Mouse (Mus musculus) stomach, postnatal 0 days (tissue): ENCODE measurements around the gene Tgfbrap1.

Source experiments
- CTCF ChIP-seq: IDR thresholded peaks from 2 replicates; pipeline ENCODE4 v1.5.1; 2016; ENCODE audit warnings: antibody characterized with exemption, low read depth, mild to moderate bottlenecking, moderate library complexity
- EP300 ChIP-seq: optimal IDR thresholded peaks from 2 replicates; pipeline ENCODE3; 2016; ENCODE audit warnings: antibody characterized with exemption

GRCm38 (mm10) chr1:43066573-43066972 is 31.9 kb downstream of the Tgfbrap1 start:
- TF ChIP-seq CTCF (no peak), EP300 (no peak)
